In genomic region chr10:59916649-59917048, GRCm38 (mm10) we compare ENCODE assay signal across 8 mouse cellular contexts. TPM values are rescaled to one million over a fixed set of nuclear protein-coding genes. Genes with fewer than 3 reads are reported as not detected.
DNase-seq lines count a peak whose midpoint lies in the region; ATAC-seq and TF ChIP-seq lines count a peak whose summit lies in the region.

No protein-coding gene starts in this region.

- intact Hi-C loops in gastrocnemius, adult 2 months (cut with DNase I), result no loop called here

- peak overlapping the region; percentile 65 for H3K4me3 ChIP-seq in gastrocnemius, adult 2 months
- H3K4me3 ChIP-seq in hindbrain, embryonic 13.5 days, result peak overlapping the region; percentile 17; the same call in 1 of the 2 replicates
- peak overlapping the region; percentile 39 for H3K4me3 ChIP-seq in liver, embryonic 15.5 days (replicated peaks)

- WGBS in hindbrain, embryonic 13.5 days, result 2% methylated on average over 10 of the region's 10 CpGs
- 2% methylated on average over 10 of the region's 10 CpGs for WGBS in liver, embryonic 15.5 days (ENCODE audit: insufficient replicate concordance)

- H3K9me3 ChIP-seq in hindbrain, embryonic 13.5 days, result no peaks in the 10 kb centered on the region
- no peaks in the 10 kb centered on the region for H3K9me3 ChIP-seq in liver, embryonic 15.5 days (replicated peaks)

- peak overlapping the region; percentile 29; the same call in 1 of the 2 replicates for H3K9ac ChIP-seq in hindbrain, embryonic 13.5 days
- H3K9ac ChIP-seq in liver, embryonic 15.5 days, result peak overlapping the region; percentile 32; the same call in 1 of the 2 replicates

- DNase-seq in gastrocnemius, adult 2 months, result no peak
- no peak for DNase-seq in gastrocnemius, adult 8-10 months (ENCODE audit: low spot score in 2 of 2)
- DNase-seq in embryo, embryonic 9.5 days (ENCODE audit: extremely low spot score), result peak; percentile 80
- DNase-seq in retina, embryonic 14.5 days (ENCODE audit: low spot score), result peak; percentile 73
- no peak for DNase-seq in cerebellum, postnatal 14 days

- TF ChIP-seq CTCF in gastrocnemius, adult 2 months (IDR thresholded peaks at IDR 0.05), result no peak

- H3K36me3 ChIP-seq in hindbrain, embryonic 13.5 days, result no peaks in the 10 kb centered on the region
- no peaks in the 10 kb centered on the region for H3K36me3 ChIP-seq in liver, embryonic 15.5 days (replicated peaks)

- H3K4me2 ChIP-seq in hindbrain, embryonic 13.5 days, result peak overlapping the region; percentile 48
- peak overlapping the region; percentile 63 for H3K4me2 ChIP-seq in liver, embryonic 15.5 days

- H3K27me3 ChIP-seq in hindbrain, embryonic 13.5 days, result no peaks in the 10 kb centered on the region
- peaks cover 13% of the 10 kb centered on the region for H3K27me3 ChIP-seq in liver, embryonic 15.5 days

- peak; percentile 60 for ATAC-seq in hindbrain, embryonic 13.5 days (ENCODE audit: low FRiP score)
- peak; percentile 47 for ATAC-seq in liver, embryonic 15.5 days (ENCODE audit: insufficient read depth)
- no peak for ATAC-seq in erythroid progenitor cell, adult 5-6 weeks (replicated peaks; ENCODE audit: low FRiP score, poor library complexity, severe bottlenecking)

- H3K4me1 ChIP-seq in hindbrain, embryonic 13.5 days (replicated peaks), result peaks cover 41% of the 10 kb centered on the region
- H3K4me1 ChIP-seq in liver, embryonic 15.5 days (replicated peaks), result peaks cover 53% of the 10 kb centered on the region

- H3K27ac ChIP-seq in gastrocnemius, adult 2 months, result peak overlapping the region; percentile 82
- peak overlapping the region; percentile 55; the same call in 1 of the 2 replicates for H3K27ac ChIP-seq in hindbrain, embryonic 13.5 days
- peak overlapping the region; percentile 51 for H3K27ac ChIP-seq in liver, embryonic 15.5 days (replicated peaks)

RNA-seq across cellular contexts. Expression of gene Ddit4, which starts 35.0 kb away (rescaled TPM):
- 100 to 1,000 TPM in 1 of 2 experiments, 10 to 100 TPM in 1; 15.4 to 183 TPM for total RNA-seq in gastrocnemius, adult 2 months (2021)
- total RNA-seq in gastrocnemius, adult 8-10 months (2022), result 10 to 100 TPM in 2 of 4 experiments, 1 to 10 TPM in 2; 4.7 to 45.4 (median 9.4) TPM
- 64.8 and 69.6 TPM in 2 replicates for polyA plus RNA-seq in hindbrain, embryonic 13.5 days (2015; fragmentation: Nextera tagmentation; extraction: Ambion mirVana)
- polyA plus RNA-seq in liver, embryonic 15.5 days (2015; fragmentation: Nextera tagmentation; extraction: Ambion mirVana), result 5.6 and 6.6 TPM in 2 replicates
- total RNA-seq in erythroid progenitor cell, adult 5-6 weeks (2015; ENCODE audit: low replicate concordance), result 0.72 and 3.8 TPM in 2 replicates
- total RNA-seq in erythroid progenitor cell, adult 5-6 weeks (2017; ENCODE audit: low replicate concordance), result 1.9 TPM in 1 of 2 replicates, not detected in the other

RNA-seq across cellular contexts. Expression of gene Dnajb12, which starts 37.3 kb away (rescaled TPM):
- total RNA-seq in gastrocnemius, adult 2 months (2021), result 10 to 100 TPM; 60.4 to 77.5 TPM
- 10 to 100 TPM; 77.8 to 89.1 (median 82.1) TPM for total RNA-seq in gastrocnemius, adult 8-10 months (2022)
- 18.4 and 19.2 TPM in 2 replicates for polyA plus RNA-seq in hindbrain, embryonic 13.5 days (2015; fragmentation: Nextera tagmentation; extraction: Ambion mirVana)
- 14.3 and 15.0 TPM in 2 replicates for polyA plus RNA-seq in liver, embryonic 15.5 days (2015; fragmentation: Nextera tagmentation; extraction: Ambion mirVana)
- 27.2 and 34.2 TPM in 2 replicates for total RNA-seq in erythroid progenitor cell, adult 5-6 weeks (2015; ENCODE audit: low replicate concordance)
- 30.4 and 32.7 TPM in 2 replicates for total RNA-seq in erythroid progenitor cell, adult 5-6 weeks (2017; ENCODE audit: low replicate concordance)

Comparison
In these comparisons a context has a peak if more than half of its experiments do, and no peak if none do; other contexts are left out.
1. DNase-seq: peak in embryo, embryonic 9.5 days (single experiment) and retina, embryonic 14.5 days (single experiment); none in gastrocnemius, adult 2 months (single experiment), gastrocnemius, adult 8-10 months (0 of 2) and cerebellum, postnatal 14 days (0 of 2).
2. Peak in every context shown above with its lines, with median percentiles within 50 percentile points of each other: H3K27ac ChIP-seq and H3K4me3 ChIP-seq.